Mouse (Mus musculus): ENCODE results near the gene Eps8l1.

DNA sequence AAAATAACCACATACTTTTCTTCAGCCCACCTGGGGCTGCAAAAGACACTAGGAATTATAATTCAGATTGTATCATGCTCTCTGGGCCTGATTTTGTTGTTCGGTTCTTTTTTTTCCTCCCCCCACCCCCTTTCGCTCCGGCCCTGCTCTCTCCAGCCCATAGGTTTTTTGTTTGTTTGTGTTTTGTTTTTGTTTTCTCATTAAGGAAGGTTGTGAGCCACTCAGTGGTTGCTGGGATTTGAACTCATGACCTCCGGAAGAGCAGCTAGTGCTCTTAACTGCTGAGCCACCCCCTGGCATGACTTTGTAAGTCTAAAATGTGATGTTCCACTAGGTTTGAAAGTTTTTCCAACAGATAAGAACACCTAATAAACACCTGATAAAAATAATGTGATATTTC lies 42.6 kb downstream of the Eps8l1 start:
- TF ChIP-seq POLR2A (IDR thresholded peaks at IDR 0.05; ENCODE audit: control insufficient read depth, low read depth, low read length), result no peak
- TF ChIP-seq CTCF (IDR thresholded peaks at IDR 0.05; ENCODE audit: control insufficient read depth, insufficient read depth, insufficient replicate concordance, low read depth, low read length), result no peak
